Mouse (Mus musculus) bone marrow macrophage, adult 2 months (primary cell): Measurements from ENCODE around the gene Zfp526.

Experiments used
- CTCF ChIP-seq: IDR thresholded peaks from 2 replicates; pipeline ENCODE4 v1.5.1; 2012; ENCODE audit warnings: low read depth, mild to moderate bottlenecking, low read length, moderate library complexity
- POLR2A ChIP-seq: IDR thresholded peaks from 2 replicates; pipeline ENCODE4 v1.6.1; 2012; ENCODE audit warnings: mild to moderate bottlenecking, low read depth, low read length, borderline replicate concordance

- TF ChIP-seq POLR2A: no peak
- no peak for TF ChIP-seq CTCF
Measured at GRCm38 (mm10) chr7:25251071-25251791, 30.0 kb downstream of the Zfp526 start.
